Mouse (Mus musculus) right cerebral cortex, postnatal 25 days (tissue): ENCODE data around the gene Blvrb.
"Not testable (repeated sequence)": the region's sequence is repeated elsewhere in the genome, so short reads cannot be mapped to it uniquely, and the experiment has no call there.

Source experiments
- DNase-seq: peaks from one replicate; pipeline ENCODE4 v3.0.0; 2022

Blvrb gene

GRCm38 (mm10) chr7:27483860-27484259 is 36.1 kb downstream of the Blvrb start:
- DNase-seq: no peak

- no peak for DNase-seq
Observed at GRCm38 (mm10) chr7:27486102-27486769, 38.5 kb downstream of the Blvrb start.

- peak; percentile 100 for DNase-seq
Observed at GRCm38 (mm10) chr7:27486770-27487697, 39.3 kb downstream of the Blvrb start, which contains the start of gene Sertad1. Sertad1 (plus strand) TSS chr7:27486910.

- DNase-seq: peak; percentile 54
Observed at GRCm38 (mm10) chr7:27487740-27488268, 40.0 kb downstream of the Blvrb start.

- DNase-seq: no peak
Observed at GRCm38 (mm10) chr7:27489270-27489869, 41.6 kb downstream of the Blvrb start.

GRCm38 (mm10) chr7:27490227-27490542 is 42.4 kb downstream of the Blvrb start:
- DNase-seq: no peak

GRCm38 (mm10) chr7:27490543-27491329 is 43.0 kb downstream of the Blvrb start:
- DNase-seq: peak; percentile 83

- no peak for DNase-seq
Observed at GRCm38 (mm10) chr7:27491856-27492255, 44.1 kb downstream of the Blvrb start.

- no peak for DNase-seq
Observed at GRCm38 (mm10) chr7:27493022-27493421, 45.2 kb downstream of the Blvrb start.

GRCm38 (mm10) chr7:27493450-27493849 is 45.7 kb downstream of the Blvrb start:
- DNase-seq: no peak

- not testable (repeated sequence) for DNase-seq
Observed at GRCm38 (mm10) chr7:27494659-27495367, 47.0 kb downstream of the Blvrb start.

GRCm38 (mm10) chr7:27499036-27499435 is 51.3 kb downstream of the Blvrb start, which contains the start of gene Prx:
Prx (plus strand) TSS chr7:27499324.
- DNase-seq: no peak

- no peak for DNase-seq
Observed at GRCm38 (mm10) chr7:27501620-27502019, 53.8 kb downstream of the Blvrb start.

- no peak for DNase-seq
Observed at GRCm38 (mm10) chr7:27506765-27507370, 59.1 kb downstream of the Blvrb start.

GRCm38 (mm10) chr7:27507711-27508647 is 60.2 kb downstream of the Blvrb start:
- peak; percentile 88 for DNase-seq

GRCm38 (mm10) chr7:27508648-27509005 is 60.8 kb downstream of the Blvrb start:
- no peak for DNase-seq

- no peak for DNase-seq
Observed at GRCm38 (mm10) chr7:27510809-27511208, 63.0 kb downstream of the Blvrb start.

GRCm38 (mm10) chr7:27514961-27515360 is 67.2 kb downstream of the Blvrb start:
- no peak for DNase-seq
